Mouse (Mus musculus) colon, adult 2 months (tissue): Measurements from ENCODE around the gene Mrps22. TPM values are rescaled to one million over a fixed set of nuclear protein-coding genes. Genes with fewer than 3 reads are reported as not detected.

ENCODE experiments used
- polyA plus RNA-seq: library from polyadenylated mRNA; depleted of rRNA; stranded (reverse); fragments of >200 nt; gene quantifications from 2 replicates; pipeline ENCODE4 v1.2.3, GENCODE M21; 2012; rRNA removed

The Mrps22 gene
- 16.7 and 17.2 TPM in 2 replicates for polyA plus RNA-seq

DNA sequence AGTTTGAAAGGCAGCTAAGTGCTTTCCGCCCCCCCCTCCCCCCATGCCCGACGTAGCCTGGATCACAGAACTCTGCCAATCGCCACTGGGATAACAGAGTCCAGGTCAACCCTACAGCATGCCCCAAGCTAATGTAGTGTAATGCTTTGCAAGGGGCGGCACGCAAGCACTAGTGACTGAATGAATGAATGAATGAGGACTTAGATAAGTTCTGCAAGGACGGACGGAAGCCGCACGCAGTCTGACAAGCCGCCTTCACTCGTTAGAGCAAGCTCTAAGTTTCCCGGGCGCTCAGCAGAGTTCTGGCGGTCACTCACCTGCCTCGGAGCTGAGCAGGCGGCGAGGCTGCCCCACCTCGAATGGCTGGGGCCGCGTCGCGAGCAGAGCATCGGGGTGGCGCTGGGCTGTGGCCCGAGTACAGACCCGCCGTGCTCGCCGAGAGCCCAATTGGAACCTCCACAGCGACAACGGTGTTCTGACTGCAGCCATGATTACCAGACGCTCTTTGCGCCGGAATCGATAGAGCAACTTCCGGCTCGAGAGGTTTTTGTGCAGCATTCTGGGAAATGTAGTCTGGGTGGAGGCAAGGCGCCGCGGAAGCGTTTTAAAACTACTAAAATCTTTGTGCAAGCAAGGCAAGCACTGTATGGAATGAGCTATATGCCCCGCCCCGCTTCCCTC, at the start of gene Mrps22:
Gene Mrps22 (minus strand): TSS at position 505 of the 681 bp plus-strand sequence.

GRCm38 (mm10) chr9:98563137-98564126, 38.0 kb downstream of the Mrps22 start, which contains the start of gene Copb2:
Copb2 (plus strand) TSS chr9:98563721.

Other genes starting within 250 kb of the Mrps22 start
- gene Rbp1, start 178.7 kb downstream of the Mrps22 start, polyA plus RNA-seq: 1.5 and 2.3 TPM in 2 replicates
- 5.2 and 8.0 TPM in 2 replicates for gene Rbp2, start 115.5 kb downstream of the Mrps22 start, polyA plus RNA-seq
- 25.1 and 34.2 TPM in 2 replicates for gene Copb2, start 37.9 kb downstream of the Mrps22 start, polyA plus RNA-seq
- gene Prr23a1, start 240.8 kb upstream of the Mrps22 start, polyA plus RNA-seq: not detected in 2 replicates